Mouse (Mus musculus) heart, postnatal 4 days (tissue): ENCODE results near the gene Gpsm1. TPM values are rescaled to one million over a fixed set of nuclear protein-coding genes. Genes with fewer than 3 reads are reported as not detected.
A peak's percentile ranks its signal among the peaks of the same experiment; 100 is the strongest.

ENCODE experiments used
- DNase-seq: peaks from one replicate; pipeline ENCODE4 v3.0.0; 2021
- total RNA-seq, 2 experiments: library from RNA; stranded (reverse); gene quantifications; 2 replicates each; pipeline ENCODE4 v1.2.3; 2021

Gpsm1 gene
- total RNA-seq, 2 experiments from 2014 or later = 142 to 153 TPM

- no peak for DNase-seq
Measured at GRCm38 (mm10) chr2:26312812-26313211, 2.5 kb upstream of the Gpsm1 start.

GRCm38 (mm10) chr2:26313394-26313793 lies 1.9 kb upstream of the Gpsm1 start:
- no peak for DNase-seq

- peak; percentile 71 for DNase-seq
Measured at GRCm38 (mm10) chr2:26314281-26315071, 839 bp upstream of the Gpsm1 start.

- peak; percentile 65 for DNase-seq
Measured at GRCm38 (mm10) chr2:26315925-26316311, 603 bp downstream of the Gpsm1 start.

DNA sequence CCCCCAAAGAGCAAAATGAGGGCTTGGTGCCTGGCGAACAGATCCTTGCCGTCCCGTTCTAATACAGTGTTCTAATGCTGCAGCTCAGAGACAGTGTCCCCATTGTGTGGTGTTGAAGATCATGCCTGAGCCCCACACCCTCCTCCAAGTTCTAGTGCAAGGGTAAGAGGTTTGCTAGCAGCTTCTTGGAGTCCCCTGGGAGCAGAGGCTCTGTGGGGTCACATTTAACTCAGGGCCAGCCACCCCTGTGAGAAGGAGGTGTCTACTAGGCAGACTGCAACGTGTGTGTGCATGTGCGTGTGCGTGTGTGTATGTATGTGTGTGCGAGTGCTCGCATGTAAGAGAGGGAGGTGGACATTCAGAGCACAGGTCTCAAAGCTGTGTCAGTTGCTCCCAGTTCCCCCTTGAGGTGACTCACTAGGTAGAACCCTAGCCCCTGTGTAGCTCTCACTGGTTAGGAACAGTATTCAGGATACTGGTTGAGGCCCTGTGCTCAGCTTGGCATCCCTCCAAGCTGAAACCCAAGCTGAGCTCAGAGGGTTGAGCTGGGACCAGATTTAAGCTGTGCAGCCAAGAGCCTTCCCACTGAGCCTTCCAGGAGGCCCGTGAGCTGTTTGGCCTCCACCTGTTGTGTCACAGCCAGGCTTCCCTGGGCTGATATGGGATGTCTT lies 1.4 kb downstream of the Gpsm1 start:
- no peak for DNase-seq

DNA sequence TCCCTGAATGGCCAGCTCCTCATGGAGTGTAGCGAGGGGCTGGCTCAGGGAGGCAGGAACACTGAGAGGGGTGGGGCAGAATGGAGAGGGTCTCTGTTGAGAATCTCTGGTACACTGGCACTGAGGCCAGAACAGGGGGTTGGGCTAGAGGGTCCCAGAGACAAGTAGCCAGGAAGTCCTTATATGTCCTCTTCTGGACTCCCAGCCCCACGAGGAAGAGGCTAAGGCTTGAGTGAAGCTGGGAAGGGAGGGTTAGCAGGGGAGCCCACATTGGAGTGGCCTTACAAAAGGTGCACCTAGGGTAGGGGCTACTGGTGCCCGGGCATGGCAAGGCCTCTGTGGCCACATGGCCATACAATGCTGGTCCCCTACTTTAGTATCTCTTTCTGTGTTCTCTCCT lies 2.1 kb downstream of the Gpsm1 start:
- no peak for DNase-seq

DNA sequence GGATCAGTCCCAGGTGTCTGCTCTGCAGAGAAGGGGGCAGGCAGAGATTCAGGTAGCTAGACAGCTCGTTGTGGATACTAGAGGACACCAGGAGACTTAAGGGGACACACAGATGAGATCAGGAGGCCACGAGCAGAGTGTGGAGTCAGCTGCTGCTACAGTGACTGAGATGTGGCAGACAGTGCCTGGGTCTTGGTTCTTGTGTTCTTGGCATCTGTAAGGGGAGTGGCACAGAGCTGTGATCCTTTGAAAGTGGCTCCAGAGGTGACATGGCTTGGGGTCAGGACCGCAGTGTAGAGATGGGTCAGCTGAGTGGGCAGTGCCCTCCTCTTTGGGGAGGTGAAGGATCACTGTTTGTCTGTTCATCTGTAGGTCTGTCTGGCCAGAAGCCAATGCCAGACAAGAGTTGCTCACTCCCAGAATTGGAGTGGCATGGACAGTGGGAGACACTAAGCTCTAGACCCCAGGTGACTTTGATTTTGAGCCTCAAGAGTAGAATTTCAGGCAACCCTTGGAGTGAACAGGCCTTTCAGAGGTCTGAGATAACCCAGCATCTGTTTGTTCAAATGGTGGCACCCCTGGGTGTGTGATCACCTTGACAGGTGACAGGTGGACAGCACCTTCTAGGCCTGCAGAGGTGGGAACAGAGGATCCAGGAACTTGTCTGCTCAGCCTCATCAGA lies 2.8 kb downstream of the Gpsm1 start:
- DNase-seq = no peak

GRCm38 (mm10) chr2:26319109-26319508 lies 3.8 kb downstream of the Gpsm1 start:
- DNase-seq = no peak

- DNase-seq = no peak
Measured at GRCm38 (mm10) chr2:26319519-26320244, 4.4 kb downstream of the Gpsm1 start.

DNA sequence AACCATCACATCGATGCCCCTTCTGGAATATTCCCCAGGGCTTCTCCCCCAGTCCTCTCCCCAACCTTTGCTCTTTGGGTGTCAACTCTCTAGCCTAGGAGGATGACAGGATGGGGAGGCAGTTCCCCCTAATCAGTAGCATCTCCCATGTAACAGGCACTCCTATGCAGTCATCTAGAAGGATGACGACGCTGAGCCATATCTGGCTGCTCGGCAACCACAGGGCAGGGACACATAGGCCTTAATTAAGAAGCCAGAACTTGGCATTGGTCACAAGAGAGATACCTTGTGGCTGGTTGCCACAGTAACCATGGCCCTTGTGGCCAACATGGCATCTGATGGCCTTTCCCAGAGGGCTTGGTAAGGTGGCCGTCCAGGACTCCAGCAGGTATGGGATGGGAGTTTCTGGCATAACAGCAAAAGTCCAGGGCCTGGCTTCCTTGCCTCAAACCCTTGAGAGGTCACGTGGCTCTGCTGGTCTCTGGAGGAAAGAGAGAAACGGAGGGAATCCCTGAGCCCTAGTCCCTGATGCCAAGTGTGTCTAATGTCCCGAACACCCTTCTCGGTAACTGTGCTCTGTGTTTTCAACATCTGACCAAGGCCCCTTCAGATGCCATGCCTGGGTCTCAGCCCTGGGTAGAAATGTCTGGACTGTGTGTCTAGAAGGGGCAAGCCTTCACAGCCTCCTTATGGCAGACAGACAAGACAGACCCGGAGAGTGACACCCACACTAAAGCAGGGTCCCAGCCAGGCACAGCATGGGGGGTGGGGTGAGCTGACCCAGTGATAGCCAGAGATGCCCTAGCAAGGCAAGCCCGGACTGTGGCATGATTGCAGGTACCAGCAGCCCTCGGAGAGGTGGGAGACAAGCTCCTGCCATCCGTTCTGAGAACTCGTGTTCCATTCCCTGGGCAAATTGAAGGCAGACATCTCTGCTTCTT lies 5.2 kb downstream of the Gpsm1 start:
- DNase-seq = no peak

GRCm38 (mm10) chr2:26323589-26324325 lies 8.4 kb downstream of the Gpsm1 start:
- DNase-seq = peak; percentile 38

- DNase-seq = peak; percentile 69
Measured at GRCm38 (mm10) chr2:26324917-26325316, 9.6 kb downstream of the Gpsm1 start.

DNA sequence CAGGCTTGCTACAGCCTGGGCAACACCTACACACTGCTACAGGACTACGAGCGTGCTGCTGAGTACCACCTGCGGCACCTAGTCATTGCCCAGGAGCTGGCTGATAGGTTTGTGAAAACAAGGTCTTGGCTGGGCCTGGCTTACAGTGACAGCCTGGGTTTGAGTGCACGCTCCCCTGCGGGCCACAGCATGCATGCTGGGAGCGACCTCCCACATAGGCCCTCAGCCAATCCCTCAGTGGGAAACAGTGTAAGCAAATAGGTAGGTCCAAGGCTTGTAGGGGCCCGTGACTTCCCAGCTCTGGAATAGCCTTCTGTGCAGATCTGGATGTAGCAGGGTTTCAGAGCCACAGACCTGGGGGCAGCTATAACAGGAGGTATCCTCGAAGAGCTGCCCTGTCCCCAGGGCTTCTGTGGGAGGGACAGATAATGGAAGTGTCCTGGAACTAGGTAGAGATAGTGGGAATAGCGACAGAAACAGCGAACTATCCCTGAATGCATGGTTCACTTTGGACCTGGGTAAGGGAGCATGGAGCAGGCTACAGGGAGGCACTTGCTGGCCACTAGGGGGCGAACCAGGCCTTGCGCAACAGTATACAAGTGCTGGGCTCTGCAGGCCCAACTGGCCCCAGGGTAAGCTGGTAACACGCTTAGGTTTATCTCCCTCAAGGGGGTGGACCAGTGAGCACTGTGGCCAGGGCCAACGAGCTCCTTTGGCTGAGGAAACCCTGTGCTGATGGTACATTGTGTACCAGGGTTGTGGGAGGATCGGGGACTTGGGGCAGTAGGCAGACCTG lies 10.3 kb downstream of the Gpsm1 start:
- DNase-seq = peak; percentile 80

DNA sequence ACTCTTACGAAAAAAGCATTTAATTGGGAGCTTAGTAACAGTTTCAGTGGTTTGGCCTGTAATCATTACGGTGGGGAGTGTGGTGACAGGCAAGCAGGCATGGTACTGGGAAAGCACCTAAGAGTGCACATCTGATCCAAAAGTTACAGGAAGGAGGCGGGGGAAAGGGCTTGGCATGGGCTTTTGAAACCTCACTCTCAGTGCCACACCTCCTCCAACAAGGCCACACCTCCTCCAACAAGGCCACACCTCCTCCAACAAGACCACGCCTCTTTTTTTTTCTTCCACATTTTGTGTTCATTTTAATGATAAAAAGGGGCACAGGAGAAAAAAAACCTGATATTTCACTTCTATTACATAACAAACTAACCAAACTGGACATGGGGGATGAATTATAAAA lies 12.5 kb downstream of the Gpsm1 start:
- DNase-seq = no peak

DNA sequence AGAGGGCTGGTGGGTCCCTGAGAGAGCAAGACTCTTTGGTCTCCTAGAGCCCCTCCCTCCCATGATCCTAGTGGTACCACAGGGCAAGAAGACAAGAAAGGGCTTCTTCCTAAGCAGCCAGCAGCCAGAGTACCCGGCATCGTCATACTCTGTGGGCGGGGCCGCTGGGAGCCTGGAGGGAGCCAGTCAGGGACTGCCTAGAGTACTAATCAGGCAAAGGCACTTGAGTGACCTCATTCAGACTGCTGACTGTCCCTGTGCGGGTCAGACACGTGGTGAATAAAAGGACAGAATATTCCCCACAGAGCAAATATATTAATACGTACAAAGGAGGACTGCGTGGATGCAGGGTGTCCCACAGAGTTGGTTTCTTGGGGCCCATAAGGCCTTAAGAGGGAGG lies 14.1 kb downstream of the Gpsm1 start:
- DNase-seq = peak; percentile 88

DNA sequence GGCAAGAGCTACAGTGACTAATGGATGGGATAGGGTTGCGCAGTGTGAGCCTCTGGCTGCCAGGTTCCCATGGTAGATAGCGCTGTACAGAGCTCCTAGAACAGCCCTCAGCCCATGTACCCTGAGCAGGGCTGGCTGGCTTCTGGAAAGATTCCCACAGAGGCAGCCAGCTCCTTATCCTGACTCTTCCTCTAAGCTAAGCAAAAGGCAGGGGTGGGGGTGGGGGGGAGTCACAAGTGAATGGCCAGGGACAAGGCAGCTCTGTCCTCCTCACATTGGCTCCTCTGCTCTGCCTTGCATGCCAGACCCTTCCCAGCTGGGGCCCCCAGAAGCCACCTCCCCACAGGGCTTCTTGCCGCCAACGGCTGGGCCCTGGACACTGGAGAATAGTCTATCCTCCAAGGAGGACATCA lies 14.7 kb downstream of the Gpsm1 start:
- no peak for DNase-seq

GRCm38 (mm10) chr2:26330702-26331101 lies 15.4 kb downstream of the Gpsm1 start:
- DNase-seq = no peak

GRCm38 (mm10) chr2:26338302-26339203 lies 23.2 kb downstream of the Gpsm1 start:
- no peak for DNase-seq

GRCm38 (mm10) chr2:26339204-26339551 lies 23.9 kb downstream of the Gpsm1 start:
- peak; percentile 92 for DNase-seq
